Mouse (Mus musculus) ES-E14 (cell line): ENCODE measurements around the gene Olfr1504.

Experiments
- MAFK ChIP-seq: IDR thresholded peaks from 2 replicates; pipeline ENCODE4 v1.6.1; 2014; ENCODE audit warnings: mild to moderate bottlenecking, low read depth, low read length, inconsistent platforms; ENCODE audit not compliant: insufficient read depth
- ZC3H11A ChIP-seq: IDR thresholded peaks from 2 replicates; pipeline ENCODE4 v1.6.1; 2012; ENCODE audit warnings: low read depth, mild to moderate bottlenecking, inconsistent platforms, low read length, borderline replicate concordance

DNA sequence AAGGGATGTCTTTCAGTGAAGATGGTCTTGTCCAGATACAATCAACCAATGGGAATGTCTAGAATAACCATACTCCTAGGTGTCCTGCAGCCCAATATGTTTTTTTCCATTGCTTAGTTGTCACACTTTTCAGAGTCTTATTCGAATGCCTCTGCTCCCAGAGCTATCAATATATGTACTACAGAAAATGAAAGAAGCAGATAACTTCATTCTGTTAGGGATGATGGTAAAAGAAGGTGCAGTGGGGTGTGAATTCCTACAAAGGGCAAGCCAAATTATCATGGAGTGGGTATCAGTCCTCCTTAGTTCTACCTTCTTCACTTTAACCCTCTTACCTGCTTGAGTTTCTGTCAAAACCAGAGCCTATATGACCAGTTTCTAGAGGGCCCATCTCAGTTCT, at the start of gene Olfr1504:
- TF ChIP-seq ZC3H11A (no peak), MAFK (no peak)
